Mouse (Mus musculus) thymus, adult 18-20 months (tissue): Measurements from ENCODE around the gene Clstn2.

ENCODE experiments used
- DNase-seq, 2 experiments: peaks; one replicate each; pipeline ENCODE4 v3.0.0; 2022; ENCODE audit warnings: mixed read lengths in 2 of 2

Clstn2 gene

DNA sequence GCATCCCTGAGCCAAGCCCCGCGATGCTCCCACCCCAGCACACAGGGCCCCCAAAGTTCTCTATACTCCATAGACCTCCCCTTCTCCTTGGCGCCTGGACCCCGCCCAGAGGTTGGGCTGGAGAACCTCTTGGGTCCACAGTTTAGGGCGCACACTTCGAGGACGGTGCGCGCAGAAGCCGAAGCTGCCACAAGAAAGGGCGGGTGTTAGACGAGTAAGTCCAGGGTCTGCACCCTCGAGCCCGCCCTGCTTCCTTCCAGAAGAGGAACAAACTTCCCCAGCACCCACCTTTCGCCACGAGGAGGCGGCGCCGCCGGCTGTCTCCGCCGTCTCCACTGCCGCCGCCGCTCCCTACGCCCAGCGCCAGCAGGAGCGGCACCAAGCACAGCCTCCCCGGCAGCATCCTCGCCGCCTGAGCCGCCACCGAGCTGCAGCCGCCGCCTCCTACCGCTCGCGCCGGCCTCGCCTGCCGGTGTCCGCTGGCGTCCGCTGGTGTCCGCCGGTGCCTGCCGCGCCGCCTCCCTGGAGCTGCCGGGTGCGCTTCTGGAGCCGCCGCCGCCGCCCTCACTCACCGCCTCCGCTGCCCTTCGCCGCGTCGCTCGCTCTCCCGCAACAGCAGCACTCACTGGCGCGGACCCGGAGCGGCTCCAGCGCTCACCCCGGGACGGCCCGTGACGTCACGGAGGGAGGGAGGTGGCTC lies at the start of gene Clstn2:
Gene Clstn2, minus strand, starts transcription at position 609 of the 700 bp plus-strand sequence.
- no peak for DNase-seq

DNA sequence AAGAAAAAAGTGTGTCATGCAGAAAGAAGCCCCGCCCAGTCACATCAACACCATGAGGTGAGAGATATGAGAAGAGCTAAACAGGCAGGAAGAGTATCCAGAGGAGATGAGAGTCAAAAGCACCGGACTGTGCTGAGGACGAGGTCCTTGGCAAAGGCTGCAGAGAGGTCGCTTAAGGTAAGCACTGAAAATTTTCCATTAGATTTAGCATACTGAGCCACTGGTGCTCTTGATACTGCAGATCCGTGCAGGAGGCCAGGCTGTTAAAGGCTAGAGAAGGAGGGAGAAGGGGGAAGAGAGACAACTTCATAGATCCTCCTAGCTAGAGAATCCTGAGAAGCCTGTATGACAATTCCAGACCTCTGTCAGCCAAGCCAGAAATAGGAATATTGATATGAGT lies 34.8 kb upstream of the Clstn2 start:
- DNase-seq, result no peak

DNA sequence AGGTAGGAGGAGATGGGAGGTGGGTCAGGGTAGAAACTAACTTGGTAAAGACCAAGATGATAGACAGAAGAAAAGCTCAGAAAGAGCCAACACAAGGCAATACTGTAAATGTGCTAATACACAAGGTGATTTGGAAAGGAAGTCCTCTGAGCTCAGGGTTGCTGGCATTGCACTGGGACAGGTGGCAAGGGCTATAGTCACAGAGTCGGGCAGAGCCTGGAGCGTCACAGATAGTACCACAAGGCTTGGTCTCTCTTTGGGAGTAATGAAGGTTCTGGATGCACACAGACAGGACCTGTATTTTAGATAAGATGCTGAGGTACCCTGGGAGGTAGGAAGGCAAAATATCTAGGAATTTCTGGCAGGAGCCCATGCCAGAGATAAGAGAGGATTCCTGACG lies 28.7 kb upstream of the Clstn2 start:
- DNase-seq, result no peak

DNA sequence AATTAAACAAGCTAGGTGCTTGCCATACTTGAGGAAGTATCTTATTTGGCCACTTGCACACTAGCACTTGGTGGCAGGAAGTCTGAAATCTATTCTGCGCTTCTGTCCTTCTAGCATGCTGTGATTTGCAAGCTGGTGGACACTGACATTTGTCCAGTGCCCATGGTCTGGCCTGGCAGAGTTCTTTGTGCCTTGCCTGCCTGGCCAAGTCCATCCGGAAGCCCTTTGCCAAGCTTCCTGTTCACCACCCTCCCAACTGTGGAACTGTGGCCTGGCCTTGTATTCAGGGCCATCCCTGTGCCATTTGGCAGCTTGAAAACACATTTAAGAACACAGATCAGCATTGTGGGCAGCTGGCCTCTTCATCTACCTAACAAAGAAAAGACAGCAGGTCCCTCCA lies 24.3 kb upstream of the Clstn2 start:
- DNase-seq, result no peak

DNA sequence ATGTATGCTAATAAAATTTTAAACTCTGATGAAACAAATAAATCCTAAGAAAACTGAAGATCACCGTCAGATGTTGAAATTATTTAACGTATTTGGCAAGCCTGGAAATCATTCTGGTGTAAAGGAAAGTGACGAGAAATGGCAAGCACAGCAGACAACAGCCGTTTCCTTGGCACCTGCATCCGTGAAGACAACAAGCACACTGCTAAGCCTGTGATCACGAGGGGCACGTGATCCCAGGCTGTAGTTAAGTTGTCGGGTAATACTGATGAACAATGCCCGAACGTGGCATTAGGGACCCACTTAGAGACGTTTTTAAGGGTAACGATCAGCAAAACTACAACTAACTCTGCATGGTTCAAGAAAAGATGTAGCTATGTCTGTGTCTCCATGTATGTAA lies 18.4 kb upstream of the Clstn2 start:
- DNase-seq, result no peak

DNA sequence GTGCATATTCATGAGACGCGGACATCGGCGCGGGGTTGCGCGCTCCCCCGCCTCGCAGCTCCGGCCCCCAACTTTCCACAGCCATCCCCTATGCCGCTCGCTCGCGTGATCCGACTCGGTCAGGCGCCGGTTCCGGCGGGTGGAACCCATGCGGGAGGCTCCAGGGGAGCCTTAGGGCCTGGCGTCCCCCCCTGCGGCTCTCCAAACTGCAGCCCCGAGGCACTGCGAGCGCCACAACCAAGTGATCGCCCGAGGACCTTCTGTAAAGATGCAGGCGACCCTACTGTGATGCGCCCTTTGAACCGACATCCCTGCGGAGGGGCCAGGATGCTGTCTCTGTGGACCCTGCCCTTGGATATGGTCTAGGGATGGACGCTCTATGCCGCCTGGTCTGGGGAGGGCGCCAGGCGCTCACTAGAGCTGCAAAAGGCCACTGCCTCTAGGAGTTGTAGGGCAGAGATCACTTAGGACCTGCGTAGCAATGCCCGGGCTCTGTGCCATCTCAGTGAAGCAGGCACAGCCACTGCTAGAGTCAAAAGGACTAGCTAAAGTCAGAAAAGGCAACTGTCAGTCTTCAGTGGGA lies 383 bp upstream of the Clstn2 start:
- DNase-seq, result no peak

DNA sequence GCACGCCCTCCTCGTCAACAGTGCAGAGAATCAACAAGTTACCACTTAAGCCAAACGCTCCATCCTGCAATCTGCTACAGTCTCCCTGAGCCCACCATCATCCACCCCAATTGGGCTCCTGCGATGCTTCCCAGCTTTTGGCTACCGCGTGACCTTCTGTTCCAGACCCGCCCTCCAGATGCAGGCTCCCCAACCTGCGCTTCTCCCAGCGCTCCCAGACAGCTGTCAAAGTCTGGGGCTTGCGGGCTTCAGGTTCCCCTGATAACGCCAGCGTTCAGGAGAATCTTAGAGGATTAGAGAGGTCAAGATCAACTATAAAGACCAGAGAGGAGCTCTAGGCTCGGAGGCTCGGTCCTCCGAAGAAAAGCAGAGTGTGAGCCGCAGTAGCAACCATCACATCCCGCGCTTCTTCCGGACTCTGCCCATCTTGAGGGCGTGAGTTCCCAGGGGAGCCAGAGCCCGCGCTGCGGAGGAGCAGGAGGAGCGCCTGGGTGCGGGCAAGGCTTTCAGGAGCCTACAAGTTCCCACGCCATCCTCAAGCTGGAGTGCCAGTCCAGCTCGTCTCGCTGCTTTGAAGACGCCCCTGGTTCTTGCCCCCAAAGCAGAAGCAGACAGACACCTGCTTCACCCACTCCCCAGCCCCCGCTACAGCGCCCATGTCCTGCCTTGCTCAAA lies 946 bp downstream of the Clstn2 start:
- no peak for DNase-seq

DNA sequence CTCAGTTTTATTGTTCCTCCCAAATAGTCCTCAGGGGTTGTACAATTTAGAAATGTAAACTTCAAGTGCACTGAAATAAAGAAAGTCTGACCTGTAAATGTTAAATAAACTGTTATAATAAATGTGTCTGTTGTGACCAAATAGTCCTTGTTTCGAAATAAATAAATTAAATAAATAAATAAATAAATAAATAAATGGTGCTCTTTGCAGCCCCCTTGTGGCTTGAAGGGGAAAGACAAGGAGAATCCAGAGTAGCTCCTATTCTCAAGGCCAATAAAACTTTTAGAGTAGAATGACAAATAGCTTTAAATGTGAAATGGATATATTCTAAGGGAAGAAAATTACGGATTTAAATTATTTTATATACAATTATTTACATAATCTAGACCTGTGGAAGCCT lies 2.3 kb downstream of the Clstn2 start:
- no peak for DNase-seq

DNA sequence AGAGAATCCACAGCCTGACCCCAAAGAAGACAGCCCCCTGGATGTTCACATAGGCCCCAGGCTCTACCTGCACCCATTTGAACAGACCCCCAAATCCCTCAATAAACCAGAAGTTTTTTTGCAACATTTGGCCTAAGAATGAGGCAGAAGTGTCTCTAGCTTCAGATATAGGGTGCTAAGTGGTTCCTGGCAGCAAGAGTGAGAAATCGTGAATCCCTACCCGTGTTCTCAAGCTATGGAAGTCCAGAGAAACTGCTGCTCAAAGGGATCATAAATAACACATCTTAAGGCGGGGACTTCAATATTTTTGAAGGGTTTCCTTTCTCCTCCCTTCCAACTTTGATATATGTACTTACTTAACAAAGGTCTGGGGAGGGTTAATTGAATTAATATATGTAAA lies 7.4 kb downstream of the Clstn2 start:
- no peak for DNase-seq

DNA sequence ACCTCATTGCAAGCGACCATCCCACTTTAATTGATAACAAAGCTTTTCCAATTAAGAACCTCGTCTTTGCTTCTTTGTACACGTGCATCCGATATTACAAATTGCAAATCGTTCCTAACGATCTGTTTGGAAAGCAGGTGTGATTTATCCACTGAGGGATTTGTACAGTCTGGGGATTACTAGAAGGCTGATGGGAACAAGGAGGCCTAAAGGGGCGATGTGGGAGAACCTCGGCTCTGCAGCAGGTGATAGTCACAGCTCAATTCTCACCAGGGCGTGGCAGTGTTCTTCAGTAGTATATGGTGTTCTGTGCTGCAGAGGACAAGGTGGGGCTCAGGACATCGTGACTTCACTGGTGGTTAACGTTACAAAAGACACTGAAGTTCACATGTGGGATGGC lies 9.9 kb downstream of the Clstn2 start:
- DNase-seq, result no peak

DNA sequence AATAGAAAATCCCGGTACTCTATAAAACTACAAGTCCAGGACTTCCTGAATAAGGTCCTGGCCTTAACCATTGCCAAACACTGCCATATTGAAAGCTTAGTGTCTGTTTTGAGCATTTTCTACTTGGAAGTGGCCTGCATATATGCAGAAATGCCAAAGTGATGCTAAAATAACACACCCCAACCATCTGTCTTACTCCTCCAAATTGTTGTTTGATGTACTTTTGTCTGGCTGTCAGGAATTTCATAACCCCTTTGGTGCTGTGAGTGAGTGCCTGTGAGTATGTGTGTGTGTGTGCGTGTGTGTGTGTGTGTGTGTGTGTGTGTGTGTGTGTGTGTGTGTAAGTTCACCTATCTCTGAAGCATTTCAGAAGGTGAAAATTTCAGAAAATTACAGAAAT lies 13.1 kb downstream of the Clstn2 start:
- DNase-seq, result no peak

DNA sequence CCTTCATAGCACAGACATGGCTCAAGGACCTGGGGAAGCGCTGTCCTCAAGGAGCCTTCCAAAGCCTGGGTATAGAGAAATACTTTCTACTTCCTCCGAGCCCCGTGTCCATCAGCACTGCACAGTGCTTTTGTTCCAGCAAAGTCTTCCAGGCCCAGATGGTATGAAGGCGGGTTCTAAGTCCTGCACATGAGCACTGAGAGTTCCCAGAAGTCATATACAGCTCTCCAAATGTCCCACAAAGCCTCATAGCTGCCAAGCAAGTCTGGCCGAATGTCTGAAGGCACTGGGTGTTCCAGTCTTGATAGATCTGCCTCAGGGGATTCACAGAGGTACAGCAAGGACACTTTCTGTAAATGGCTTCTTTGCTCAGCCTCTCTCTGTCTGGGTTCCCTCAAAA lies 14.3 kb downstream of the Clstn2 start:
- DNase-seq, result no peak

DNA sequence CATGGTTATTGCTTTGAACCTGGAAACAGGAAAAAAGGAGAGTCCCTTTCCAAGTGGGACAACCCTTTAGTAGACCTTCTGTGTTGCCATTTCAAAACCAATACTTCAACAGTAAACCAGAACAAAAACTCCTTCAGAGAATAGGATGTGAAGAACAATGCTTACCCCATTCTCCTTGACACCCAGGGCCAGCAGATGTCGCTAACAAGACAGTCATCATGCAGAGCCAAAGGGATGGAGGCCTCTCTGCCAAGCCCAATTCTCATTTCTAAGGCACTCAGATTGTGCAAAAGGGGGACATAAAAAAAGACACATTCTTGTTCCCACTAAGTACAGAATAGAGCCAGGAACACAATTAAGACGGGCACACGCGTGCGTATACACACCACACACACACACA lies 16.4 kb downstream of the Clstn2 start:
- DNase-seq, result no peak

DNA sequence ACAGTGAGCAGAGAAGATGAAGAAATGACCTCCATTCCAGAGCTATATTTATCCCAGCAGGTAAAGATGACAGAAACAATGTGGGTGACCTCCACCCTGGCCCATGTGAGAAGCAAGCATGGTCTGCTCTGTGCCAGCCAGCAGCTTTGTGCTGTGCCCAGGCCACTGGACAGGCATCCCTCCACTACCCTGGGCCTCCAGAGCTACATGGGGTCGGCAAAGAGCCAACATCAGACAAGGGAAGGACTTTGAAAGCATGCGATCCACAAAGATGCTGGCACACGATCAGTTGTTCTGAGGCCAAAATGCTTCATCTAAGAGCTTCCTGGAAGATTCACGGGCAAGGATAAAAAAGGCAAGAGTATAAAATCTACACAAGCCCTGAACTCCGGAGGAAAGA lies 36.6 kb downstream of the Clstn2 start:
- no peak for DNase-seq

DNA sequence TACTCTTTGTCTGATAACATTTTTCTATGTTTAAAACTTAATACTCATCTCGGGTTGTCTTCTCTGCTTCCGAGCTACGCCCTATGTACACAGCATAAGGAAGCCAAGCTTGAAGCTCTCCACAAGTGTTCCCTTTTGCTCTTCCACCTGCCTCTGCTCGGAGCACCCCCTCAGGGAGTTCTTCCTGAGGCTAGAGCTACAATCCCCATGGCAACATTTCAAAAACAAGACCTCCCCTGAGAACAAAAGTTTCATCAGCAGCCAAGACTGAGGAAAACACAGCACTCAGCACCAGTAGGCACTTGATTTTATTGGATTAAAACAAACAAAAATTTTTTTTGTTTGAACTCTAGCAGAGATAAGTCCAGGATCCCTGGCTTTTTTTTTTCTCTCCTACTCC lies 37.3 kb downstream of the Clstn2 start:
- no peak for DNase-seq

DNA sequence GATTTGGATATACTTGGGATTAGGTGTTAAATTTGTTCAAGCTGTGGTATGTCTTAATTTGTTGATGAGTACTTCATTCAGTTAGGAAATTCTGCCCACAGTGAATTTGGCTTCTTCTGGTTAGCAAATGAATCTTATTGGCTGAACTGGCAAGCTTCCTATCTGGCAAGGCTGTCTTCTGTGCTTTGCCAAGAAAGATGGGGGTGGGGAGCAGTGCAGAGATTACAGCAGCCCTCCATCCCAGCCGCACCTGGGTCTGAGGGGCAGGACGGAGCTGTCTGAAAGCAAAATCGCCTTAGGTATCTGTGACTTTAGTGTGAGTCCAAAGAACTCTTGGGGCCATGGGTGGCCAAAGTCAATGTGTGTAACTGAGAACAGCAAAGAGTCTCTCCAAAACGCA lies 40.9 kb downstream of the Clstn2 start:
- no peak for DNase-seq

DNA sequence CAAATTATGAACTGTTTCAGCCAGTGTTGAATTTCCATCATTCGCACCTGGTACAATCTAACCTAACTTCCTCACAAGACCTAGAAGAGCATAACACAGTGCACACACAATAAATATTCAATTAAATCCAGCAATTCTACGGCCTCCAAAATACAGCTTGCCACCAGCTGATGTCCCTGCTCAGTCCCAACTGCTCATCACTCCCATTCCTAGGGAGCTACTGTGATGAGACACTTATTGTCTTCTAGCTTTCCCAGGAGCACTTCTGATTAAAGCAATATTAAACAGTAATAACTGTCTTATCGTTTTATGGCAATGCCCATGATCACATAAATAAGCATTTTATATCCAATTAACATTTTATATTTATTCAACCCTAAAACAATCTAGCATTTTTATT lies 55.6 kb downstream of the Clstn2 start:
- no peak for DNase-seq

DNA sequence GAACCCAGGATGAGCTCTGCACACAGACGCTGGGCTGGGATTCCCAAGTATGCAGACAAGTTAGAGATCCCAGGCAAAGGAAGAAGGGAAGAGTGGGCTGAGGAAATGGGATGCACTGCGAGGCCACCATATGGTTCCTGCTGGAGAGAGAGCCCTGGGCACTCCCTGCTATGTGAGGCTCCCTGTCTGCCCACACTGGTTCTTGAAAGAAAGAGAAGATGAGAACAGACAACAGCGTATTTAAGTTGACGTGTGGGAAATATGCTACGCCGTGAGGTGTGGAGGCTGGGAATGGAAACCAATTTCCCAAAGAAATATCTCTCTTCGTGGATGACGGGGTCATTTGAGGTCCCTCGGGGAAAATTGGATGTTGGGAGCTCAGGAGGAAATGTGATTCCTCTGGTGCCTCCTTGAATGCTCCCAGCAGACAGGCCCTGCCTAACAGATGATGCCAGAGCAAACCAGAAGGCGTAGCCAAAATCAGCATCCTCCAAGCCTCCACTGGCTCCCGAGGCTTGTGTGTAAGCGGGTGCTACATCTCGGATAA lies 58.1 kb downstream of the Clstn2 start:
- DNase-seq, result no peak

DNA sequence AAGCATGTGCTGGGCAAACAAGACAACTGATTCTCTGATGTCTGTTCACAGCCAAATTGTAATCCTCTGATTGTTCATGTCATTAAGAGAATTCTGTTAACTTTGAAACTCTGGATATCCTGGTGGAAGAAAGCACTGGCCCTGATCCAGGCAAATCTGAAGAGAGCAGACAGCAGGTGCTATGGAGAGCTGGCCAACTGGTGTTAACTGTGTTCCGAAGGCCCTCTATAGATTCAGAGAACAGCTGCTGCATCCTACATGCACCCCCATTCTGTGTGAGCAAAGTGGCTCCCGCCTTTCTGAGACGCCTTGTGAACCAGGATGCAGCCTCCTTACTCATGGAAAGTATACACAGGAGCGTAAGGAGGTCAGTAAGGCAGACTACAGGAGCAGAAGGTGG lies 66.3 kb downstream of the Clstn2 start:
- DNase-seq, result no peak

DNA sequence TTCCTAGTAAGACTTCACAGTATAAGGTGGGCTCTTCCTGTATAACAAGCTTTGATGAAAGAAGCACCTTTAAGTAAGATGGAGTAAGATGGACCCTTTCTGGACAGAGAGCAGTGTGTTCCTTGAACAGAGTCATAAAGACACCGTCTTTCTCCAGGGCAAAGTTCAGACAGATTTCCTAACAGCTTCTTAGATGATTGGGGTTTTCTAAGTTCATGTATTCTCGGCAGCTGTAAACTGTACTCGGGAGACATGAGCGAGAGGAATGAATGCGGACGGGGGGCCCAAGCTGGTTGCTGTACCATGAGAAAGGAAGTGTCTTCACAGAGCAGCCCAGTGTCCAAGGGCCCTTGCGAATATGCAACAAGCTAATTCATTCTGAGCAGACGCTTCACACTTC lies 75.5 kb downstream of the Clstn2 start:
- DNase-seq, result no peak

DNA sequence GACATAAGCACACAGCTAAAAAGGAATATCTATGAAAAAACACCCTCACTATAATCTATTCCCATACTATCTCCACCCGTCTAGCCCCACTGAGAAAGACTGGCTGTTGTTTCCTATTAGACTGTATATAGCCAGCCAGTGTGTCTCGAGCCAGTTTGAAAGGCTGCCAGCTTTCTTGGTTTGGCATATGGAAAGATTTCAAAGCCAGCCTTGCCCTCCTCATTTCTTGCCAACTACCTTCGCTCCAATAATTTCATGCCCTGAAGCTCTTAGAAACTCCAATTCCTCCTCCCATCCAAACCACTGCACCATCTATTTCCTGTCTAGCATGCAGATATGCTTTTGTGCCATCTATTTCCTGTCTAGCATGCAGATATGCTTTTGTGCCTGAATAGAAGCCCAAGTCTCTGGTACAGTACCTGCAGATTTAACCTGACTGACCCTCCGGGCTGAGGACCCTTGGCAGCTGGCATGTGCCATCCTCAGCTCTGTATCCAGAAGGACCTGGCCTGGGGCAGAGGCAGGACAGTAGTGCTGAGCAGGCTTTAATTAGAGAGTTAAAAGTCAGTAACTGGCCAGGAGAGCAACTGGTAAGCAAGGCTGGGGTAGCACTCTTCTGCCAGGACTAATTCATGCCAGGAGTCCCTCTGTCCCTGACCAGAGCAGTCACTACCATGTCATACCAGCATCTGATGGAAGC lies 76.4 kb downstream of the Clstn2 start:
- no peak for DNase-seq

DNA sequence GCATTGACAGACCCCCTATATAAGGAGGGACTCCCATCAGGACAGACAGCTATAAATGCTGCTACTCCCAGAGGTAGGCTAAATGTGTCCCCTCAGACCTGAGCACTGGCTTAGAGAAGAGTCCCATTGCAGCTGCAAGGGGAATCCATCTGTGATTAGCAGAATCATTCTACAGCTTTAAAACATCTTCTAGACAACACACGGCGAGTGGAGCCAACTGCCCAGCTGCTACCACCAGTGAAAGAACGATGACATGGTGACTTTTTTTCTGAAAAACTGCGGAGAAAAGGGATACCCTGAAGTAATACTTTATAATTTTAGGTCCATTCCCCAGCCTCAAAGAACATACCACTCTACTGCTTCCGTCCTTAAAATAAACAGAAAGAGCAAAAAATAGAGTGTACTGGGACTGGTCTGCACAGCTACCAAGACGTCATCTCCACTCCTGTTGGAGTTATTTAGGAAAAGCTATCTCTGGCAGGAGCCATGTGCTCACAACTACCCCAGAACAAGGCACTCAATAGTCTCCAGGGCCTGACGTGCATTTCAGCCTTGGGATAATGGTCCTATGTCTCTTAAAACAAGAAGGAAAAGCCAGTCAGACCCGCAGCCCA lies 79.1 kb downstream of the Clstn2 start:
- DNase-seq, result no peak

DNA sequence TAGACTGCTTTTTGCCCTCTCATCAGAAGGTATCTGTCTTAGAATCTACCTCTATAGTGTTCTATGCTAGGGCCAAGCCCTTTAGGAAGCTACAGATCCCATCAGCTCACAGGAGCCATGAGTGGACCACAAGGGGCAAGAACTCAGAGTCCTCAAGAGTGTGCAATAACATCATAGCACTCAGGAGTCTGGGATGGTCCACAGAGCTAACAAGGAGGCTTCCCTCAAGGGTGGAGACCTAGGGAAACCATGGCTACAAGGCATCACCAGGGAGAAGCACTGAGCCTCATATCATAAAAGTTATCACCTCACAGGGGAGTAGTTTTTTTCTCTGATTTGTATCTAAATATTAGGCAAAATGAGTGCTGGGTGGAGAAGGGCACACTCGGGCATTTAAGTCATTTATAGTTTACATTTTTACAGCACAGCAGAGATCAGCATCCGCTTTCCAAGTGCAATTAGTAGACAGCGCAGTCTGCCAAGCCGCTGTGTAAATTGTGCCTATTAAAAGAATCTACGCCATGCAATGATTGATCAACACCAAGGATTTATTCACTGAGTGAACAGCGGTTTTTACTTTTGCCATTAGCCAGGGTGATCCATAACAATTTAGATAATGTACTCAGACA lies 82.5 kb downstream of the Clstn2 start:
- DNase-seq, result no peak
